Mouse (Mus musculus): ENCODE measurements around the gene Cdc20b. TPM values are rescaled to one million over a fixed set of nuclear protein-coding genes. Genes with fewer than 3 reads are reported as not detected.

Cdc20b gene
- polyA plus RNA-seq, 1 experiment: 0.04 TPM

- TF ChIP-seq MYOG (IDR thresholded peaks at IDR 0.05; ENCODE audit: control insufficient read depth, extremely low read depth, insufficient read length) (no peak), FOSL1 (IDR thresholded peaks at IDR 0.05; ENCODE audit: insufficient read depth, low read length, poor library complexity, severe bottlenecking) (no peak), MYOD1 (IDR thresholded peaks at IDR 0.05; ENCODE audit: control insufficient read depth, insufficient read length, low read depth) (no peak)
- no peaks in the 10 kb centered on the region for H3K79me2 ChIP-seq (ENCODE audit: control insufficient read depth, insufficient read depth)
- no peak overlapping the region for H3K4me3 ChIP-seq (ENCODE audit: insufficient read depth, poor library complexity, severe bottlenecking)
- H3K27me3 ChIP-seq (ENCODE audit: control insufficient read depth, insufficient read depth, insufficient read length): no peaks in the 10 kb centered on the region
- no peaks in the 10 kb centered on the region for H3K36me3 ChIP-seq (ENCODE audit: control insufficient read depth, insufficient read depth)
- H3K79me3 ChIP-seq (ENCODE audit: low read depth): no peaks in the 10 kb centered on the region
- no peak overlapping the region for H3ac ChIP-seq (ENCODE audit: control insufficient read depth, insufficient read length, low read depth)
Observed at GRCm38 (mm10) chr13:113101804-113102203, 66.9 kb downstream of the Cdc20b start.

DNA sequence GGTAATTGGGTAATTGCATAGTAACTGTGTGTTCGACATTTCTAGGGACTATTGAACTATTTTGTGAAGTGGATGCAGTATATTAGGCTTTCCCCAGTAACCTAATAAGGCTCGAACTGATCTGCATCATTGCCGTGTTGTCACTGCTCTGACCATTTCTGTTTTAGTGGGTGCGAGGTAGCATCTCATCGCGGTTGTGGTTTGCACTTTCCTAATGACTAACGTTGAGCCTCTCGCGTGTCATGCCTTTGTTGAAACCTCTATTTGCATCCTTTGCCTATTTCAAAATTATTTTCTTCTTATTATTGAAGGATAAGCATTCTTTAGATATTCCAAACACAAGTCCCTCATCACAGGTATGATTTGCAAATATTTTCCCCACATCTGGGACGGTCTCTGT lies 69.8 kb downstream of the Cdc20b start:
- Histone ChIP-seq H3K27me3 (ENCODE audit: control insufficient read depth, insufficient read depth, insufficient read length) (no peaks in the 10 kb centered on the region), H3K79me3 (ENCODE audit: low read depth) (no peaks in the 10 kb centered on the region), H3K4me3 (ENCODE audit: insufficient read depth, poor library complexity, severe bottlenecking) (no peak overlapping the region), H3K79me2 (ENCODE audit: control insufficient read depth, insufficient read depth) (no peaks in the 10 kb centered on the region), H3K36me3 (ENCODE audit: control insufficient read depth, insufficient read depth) (no peaks in the 10 kb centered on the region), H3ac (ENCODE audit: control insufficient read depth, insufficient read length, low read depth) (no peak overlapping the region)
- TF ChIP-seq MAX (IDR thresholded peaks at IDR 0.05) (no peak), FOSL1 (IDR thresholded peaks at IDR 0.05; ENCODE audit: insufficient read depth, low read length, poor library complexity, severe bottlenecking) (no peak), MYOD1 (IDR thresholded peaks at IDR 0.05; ENCODE audit: control insufficient read depth, insufficient read length, low read depth) (no peak), CEBPB (IDR thresholded peaks at IDR 0.05; ENCODE audit: low read depth) (no peak), MYOG (IDR thresholded peaks at IDR 0.05; ENCODE audit: control insufficient read depth, extremely low read depth, insufficient read length) (no peak), USF1 (IDR thresholded peaks at IDR 0.05; ENCODE audit: low read depth) (no peak), CTCF (IDR thresholded peaks at IDR 0.05; ENCODE audit: control insufficient read depth, insufficient read depth, insufficient read length) (no peak)

DNA sequence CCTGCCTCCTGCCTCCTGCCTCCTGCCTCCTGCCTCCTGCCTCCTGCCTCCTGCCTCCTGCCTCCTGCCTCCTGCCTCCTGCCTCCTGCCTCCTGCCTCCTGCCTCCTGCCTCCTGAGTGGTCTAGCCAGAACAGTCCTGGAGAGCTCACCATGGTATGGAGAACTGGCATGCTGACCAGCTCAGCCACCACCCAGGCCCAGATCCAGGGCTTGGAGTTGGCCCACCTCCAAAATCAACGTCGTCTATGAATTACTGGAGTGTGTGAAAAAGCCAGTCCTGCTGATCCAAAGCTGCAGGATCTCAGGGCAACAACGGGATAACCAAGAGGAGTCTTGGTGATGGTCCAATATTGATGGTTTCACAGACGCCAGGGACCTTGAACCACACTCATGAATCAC lies 84.1 kb downstream of the Cdc20b start:
- H3ac ChIP-seq (ENCODE audit: control insufficient read depth, insufficient read length, low read depth): no peak overlapping the region
- no peak overlapping the region for H3K4me3 ChIP-seq (ENCODE audit: insufficient read depth, poor library complexity, severe bottlenecking)
- H3K36me3 ChIP-seq (ENCODE audit: control insufficient read depth, insufficient read depth): no peaks in the 10 kb centered on the region
- no peaks in the 10 kb centered on the region for H3K79me2 ChIP-seq (ENCODE audit: control insufficient read depth, insufficient read depth)
- H3K27me3 ChIP-seq (ENCODE audit: control insufficient read depth, insufficient read depth, insufficient read length): no peaks in the 10 kb centered on the region
- TF ChIP-seq MYOG (IDR thresholded peaks at IDR 0.05; ENCODE audit: control insufficient read depth, extremely low read depth, insufficient read length): no peak
- TF ChIP-seq MYOD1 (IDR thresholded peaks at IDR 0.05; ENCODE audit: control insufficient read depth, insufficient read length, low read depth): no peak
- TF ChIP-seq FOSL1 (IDR thresholded peaks at IDR 0.05; ENCODE audit: insufficient read depth, low read length, poor library complexity, severe bottlenecking): no peak
- no peak for TF ChIP-seq CEBPB (IDR thresholded peaks at IDR 0.05; ENCODE audit: low read depth)
- TF ChIP-seq CTCF (IDR thresholded peaks at IDR 0.05; ENCODE audit: control insufficient read depth, insufficient read depth, insufficient read length): no peak
- TF ChIP-seq MAX (IDR thresholded peaks at IDR 0.05): no peak
- TF ChIP-seq USF1 (IDR thresholded peaks at IDR 0.05; ENCODE audit: low read depth): no peak
- no peaks in the 10 kb centered on the region for H3K79me3 ChIP-seq (ENCODE audit: low read depth)

DNA sequence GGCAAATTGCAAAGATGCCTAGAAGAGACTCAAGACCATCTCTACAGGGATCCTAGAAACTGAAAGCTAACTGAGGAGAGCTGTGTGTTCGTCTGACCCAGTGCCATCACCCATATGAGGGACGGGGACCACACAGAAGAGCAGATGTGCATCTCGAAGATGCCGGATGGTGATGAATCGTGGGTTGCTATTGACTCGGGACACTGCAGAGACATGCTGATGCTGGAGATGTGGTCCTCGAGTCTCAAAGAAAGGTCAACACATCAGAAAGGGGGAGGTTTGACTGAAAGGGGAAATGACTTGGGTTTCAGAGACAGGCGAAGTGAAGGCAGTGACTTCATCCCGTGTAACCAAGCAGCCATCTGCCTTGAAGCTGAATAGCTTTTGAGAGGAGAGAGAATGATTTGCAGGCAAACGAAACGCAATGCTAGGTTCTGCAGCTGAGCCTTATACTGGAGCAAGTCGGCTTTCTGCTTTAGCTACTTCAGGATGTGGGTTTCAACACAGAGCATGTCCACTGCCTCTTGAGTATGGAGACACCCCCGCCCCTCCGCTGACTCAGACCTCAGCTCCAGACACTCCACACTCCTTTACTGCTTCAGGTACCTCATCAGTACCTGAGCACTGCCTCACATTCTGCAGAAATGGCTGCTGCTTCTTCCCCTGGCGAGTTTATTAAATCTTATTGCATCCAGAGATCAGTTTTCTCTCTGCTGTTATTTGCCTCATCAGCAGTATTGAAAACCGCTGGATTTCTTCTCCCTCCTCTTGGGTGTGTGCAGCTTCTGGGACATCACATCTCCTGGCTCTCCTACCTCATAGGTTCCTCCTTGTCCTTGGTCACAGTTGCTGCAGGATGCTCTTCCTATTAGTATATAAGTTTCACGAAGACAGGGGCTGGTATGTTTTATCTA lies 85.7 kb downstream of the Cdc20b start:
- H3K79me2 ChIP-seq (ENCODE audit: control insufficient read depth, insufficient read depth): no peaks in the 10 kb centered on the region
- TF ChIP-seq CEBPB (IDR thresholded peaks at IDR 0.05; ENCODE audit: low read depth) (no peak), FOSL1 (IDR thresholded peaks at IDR 0.05; ENCODE audit: insufficient read depth, low read length, poor library complexity, severe bottlenecking) (no peak), MAX (IDR thresholded peaks at IDR 0.05) (no peak), USF1 (IDR thresholded peaks at IDR 0.05; ENCODE audit: low read depth) (no peak), CTCF (IDR thresholded peaks at IDR 0.05; ENCODE audit: control insufficient read depth, insufficient read depth, insufficient read length) (no peak), MYOD1 (IDR thresholded peaks at IDR 0.05; ENCODE audit: control insufficient read depth, insufficient read length, low read depth) (no peak), MYOG (IDR thresholded peaks at IDR 0.05; ENCODE audit: control insufficient read depth, extremely low read depth, insufficient read length) (no peak)

DNA sequence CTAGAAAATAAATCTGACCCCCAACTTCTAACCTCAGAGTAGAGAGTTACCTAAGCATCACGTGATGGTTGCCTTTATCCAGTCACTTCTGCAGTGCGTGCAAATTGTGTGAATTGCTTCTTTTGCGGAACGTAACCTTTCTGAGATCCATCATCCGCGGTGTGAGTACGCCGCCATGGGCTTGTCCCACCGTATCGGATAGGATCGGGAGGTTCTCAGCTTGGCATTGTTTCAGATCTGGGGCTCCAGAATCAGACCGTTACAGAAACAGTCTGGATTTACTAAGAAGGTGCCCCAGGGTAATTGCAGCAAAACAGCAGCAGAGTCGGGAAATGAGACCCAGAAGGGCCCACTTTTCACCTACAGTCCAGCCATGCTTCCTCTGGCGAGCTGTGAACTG lies 86.4 kb downstream of the Cdc20b start:
- Histone ChIP-seq H3ac (ENCODE audit: control insufficient read depth, insufficient read length, low read depth) (no peak overlapping the region), H3K36me3 (ENCODE audit: control insufficient read depth, insufficient read depth) (no peaks in the 10 kb centered on the region), H3K27me3 (ENCODE audit: control insufficient read depth, insufficient read depth, insufficient read length) (no peaks in the 10 kb centered on the region), H3K79me3 (ENCODE audit: low read depth) (no peaks in the 10 kb centered on the region), H3K79me2 (ENCODE audit: control insufficient read depth, insufficient read depth) (no peaks in the 10 kb centered on the region), H3K4me3 (ENCODE audit: insufficient read depth, poor library complexity, severe bottlenecking) (no peak overlapping the region)
- TF ChIP-seq FOSL1 (IDR thresholded peaks at IDR 0.05; ENCODE audit: insufficient read depth, low read length, poor library complexity, severe bottlenecking) (no peak), MAX (IDR thresholded peaks at IDR 0.05) (no peak), MYOG (IDR thresholded peaks at IDR 0.05; ENCODE audit: control insufficient read depth, extremely low read depth, insufficient read length) (no peak), CEBPB (IDR thresholded peaks at IDR 0.05; ENCODE audit: low read depth) (no peak), MYOD1 (IDR thresholded peaks at IDR 0.05; ENCODE audit: control insufficient read depth, insufficient read length, low read depth) (no peak), USF1 (IDR thresholded peaks at IDR 0.05; ENCODE audit: low read depth) (no peak), CTCF (IDR thresholded peaks at IDR 0.05; ENCODE audit: control insufficient read depth, insufficient read depth, insufficient read length) (no peak)

More for the DNA sequence above, 85.7 kb downstream of the Cdc20b start:
- no peaks in the 10 kb centered on the region for H3K79me3 ChIP-seq (ENCODE audit: low read depth)
- no peaks in the 10 kb centered on the region for H3K27me3 ChIP-seq (ENCODE audit: control insufficient read depth, insufficient read depth, insufficient read length)
- no peak overlapping the region for H3K4me3 ChIP-seq (ENCODE audit: insufficient read depth, poor library complexity, severe bottlenecking)
- H3K36me3 ChIP-seq (ENCODE audit: control insufficient read depth, insufficient read depth): no peaks in the 10 kb centered on the region
- no peak overlapping the region for H3ac ChIP-seq (ENCODE audit: control insufficient read depth, insufficient read length, low read depth)

Data from C2C12 (cell line).